Mouse (Mus musculus) mouse trophoblast stem cell (cell line): ENCODE measurements around the gene Olfr935.

Source experiments
- in situ Hi-C, 2 experiments: fragments of 300-500 bp; cut with MseI, MboI; formaldehyde crosslinking; loops; 2 replicates in 1 of 2; 3 replicates in 1 of 2; pipeline ENCODE4 v1.15.1; 2025

The Olfr935 gene

DNA sequence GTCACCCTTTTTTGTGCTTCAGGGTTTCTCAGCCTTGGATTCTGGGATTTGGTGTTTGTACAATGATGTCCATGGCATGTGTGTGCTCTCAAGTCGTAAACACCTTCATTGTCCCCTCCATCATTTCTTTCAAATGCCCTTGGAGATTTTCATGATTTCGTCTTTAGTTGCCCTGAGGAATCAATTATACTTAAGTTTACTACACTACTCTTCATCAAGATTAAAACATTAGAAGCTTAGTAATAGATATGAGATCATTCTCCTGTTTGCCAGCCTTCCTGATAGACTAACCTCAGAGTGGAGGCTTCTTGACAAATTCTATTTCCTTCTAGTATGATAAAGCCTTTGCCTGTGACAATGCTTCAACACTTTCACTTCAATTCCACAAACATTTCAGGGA, at the start of gene Olfr935:
Gene Olfr935, minus strand, starts transcription at position 101 of the 400 bp plus-strand sequence.
- in situ Hi-C loops = no loop called here

DNA sequence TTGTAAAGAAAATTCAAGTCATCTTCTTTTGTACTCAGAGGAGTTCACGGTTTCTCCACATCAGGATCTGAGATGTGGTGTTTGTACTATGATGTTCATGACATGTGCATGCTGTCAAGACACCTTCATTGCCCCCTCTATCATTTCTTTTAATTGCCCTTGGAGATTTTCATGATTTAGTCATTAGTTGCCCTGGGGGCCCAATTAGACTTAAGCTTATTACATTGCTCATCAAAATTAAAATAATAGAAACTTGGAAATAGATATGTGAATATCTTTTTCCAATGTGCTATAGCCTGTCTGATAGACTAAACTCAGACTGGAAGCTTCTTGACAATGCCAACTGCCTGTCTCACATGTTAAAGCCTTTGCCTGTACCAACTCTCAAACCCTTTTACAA, 23.8 kb upstream of the Olfr935 start, which contains the start of gene Olfr146:
Gene Olfr146, minus strand, starts transcription at position 101 of the 400 bp plus-strand sequence.
- in situ Hi-C loops = no loop called here

DNA sequence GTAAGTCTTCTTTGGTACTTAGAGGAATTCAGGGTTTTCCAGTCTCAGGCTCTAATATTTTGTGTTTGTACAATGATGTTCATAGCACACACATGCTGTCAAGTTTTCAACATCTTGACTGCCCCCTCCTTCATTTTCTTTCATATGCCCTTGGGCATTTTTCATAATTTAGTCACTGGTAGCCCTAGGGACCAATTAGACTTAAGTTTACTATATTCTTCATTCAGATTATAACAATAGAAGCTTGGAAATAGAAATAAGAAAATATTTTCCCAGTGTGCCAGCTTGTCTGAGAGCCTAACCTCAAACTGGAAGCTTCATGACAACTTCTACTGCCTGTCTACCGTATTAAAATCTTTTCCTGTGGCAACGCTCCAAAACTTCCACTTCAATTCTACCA, 11.3 kb downstream of the Olfr935 start, which contains the start of gene Olfr934:
Gene Olfr934, minus strand, starts transcription at position 101 of the 400 bp plus-strand sequence.
- in situ Hi-C loops = no loop called here

DNA sequence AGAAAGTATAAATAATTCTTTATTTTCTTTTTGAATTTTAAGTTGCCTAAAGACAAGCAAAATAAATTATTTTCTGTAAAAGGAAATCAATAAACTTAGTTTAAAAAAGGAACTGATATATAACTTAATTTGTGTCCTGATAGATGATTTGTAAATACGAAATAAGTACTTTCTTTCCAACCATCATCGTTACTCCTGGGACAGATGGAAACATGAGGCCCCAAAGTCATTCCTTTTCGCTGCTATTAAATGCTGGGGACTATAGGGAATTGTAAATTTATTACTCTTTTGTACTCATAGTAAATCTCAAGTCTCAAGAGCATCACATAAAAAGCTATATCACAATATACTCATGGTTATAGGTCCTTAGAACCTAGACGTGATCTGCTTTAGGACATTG, 27.5 kb downstream of the Olfr935 start, which contains the start of gene Olfr933:
Gene Olfr933, plus strand, starts transcription at position 301 of the 400 bp plus-strand sequence.
- in situ Hi-C loops = no loop called here

DNA sequence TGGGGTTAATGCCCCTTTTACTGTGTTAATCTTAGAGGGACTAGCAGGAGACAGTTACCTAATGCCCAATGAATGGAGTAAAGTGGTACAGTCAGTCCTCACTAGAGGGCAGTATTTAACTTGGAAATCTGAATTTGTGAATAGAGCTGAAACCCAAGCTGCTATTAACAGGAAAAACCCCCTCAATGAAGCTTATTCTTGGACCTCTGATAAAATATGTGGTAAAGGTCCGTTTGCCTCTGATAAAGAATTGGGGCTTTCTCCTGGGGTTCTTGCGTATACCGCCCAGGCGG, 45.4 kb downstream of the Olfr935 start:
- in situ Hi-C loops = no loop called here

DNA sequence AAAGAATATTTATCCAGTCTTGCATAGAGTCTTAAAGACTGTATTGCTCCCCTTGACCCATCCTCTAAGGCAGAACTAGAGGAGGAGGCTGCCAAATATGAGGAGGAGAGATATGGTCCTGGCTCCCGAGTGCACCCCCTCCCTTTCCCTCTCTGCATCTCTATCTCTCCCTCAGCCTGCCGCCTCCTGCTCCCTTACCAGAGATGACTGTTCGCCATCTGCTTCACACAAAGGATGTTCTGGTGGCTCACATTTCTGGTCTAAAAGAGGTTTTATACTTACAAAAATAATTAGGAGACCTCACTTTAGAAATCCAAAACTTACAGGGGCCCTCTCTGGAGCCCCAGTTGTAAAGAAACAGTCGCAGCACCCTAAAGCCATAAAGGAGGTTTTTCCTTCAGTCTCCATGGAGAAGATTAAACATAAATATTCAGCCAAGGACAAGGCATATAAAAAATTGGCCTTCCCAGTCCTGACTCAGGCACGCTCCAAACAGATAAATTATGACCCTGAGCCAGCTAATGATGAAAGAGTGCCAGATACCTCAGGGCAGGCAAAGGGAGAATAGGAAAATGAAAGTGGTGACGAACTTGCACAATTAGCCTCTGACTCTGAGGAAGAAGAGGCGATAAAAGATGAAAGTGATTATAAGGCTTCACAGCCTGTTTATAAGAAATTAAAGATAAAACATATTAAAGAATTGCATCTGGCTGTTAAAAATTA, 45.9 kb downstream of the Olfr935 start:
- in situ Hi-C loops = no loop called here
